Mouse (Mus musculus): Measurements from ENCODE around the gene Gm28051.
A peak's percentile ranks its signal among the peaks of the same experiment; 100 is the strongest.

Gm28051 gene

GRCm38 (mm10) chr12:102743036-102743588, 14.5 kb downstream of the Gm28051 start:
- peak; percentile 35 for DNase-seq (ENCODE audit: low spot score)

GRCm38 (mm10) chr12:102742056-102742455, 15.5 kb downstream of the Gm28051 start:
- no peak for DNase-seq (ENCODE audit: low spot score)

GRCm38 (mm10) chr12:102740285-102740684, 17.3 kb downstream of the Gm28051 start:
- DNase-seq (ENCODE audit: low spot score): no peak

GRCm38 (mm10) chr12:102739096-102739495, 18.5 kb downstream of the Gm28051 start:
- no peak for DNase-seq (ENCODE audit: low spot score)

- DNase-seq (ENCODE audit: low spot score): peak; percentile 29
Observed at GRCm38 (mm10) chr12:102733381-102733780, 24.2 kb downstream of the Gm28051 start.

- DNase-seq (ENCODE audit: low spot score): no peak
Observed at GRCm38 (mm10) chr12:102730798-102731619, 26.6 kb downstream of the Gm28051 start.

- DNase-seq (ENCODE audit: low spot score): no peak
Observed at GRCm38 (mm10) chr12:102729855-102730797, 27.4 kb downstream of the Gm28051 start.

GRCm38 (mm10) chr12:102725761-102726175, 31.8 kb downstream of the Gm28051 start:
- DNase-seq (ENCODE audit: low spot score): no peak

GRCm38 (mm10) chr12:102725146-102725545, 32.4 kb downstream of the Gm28051 start:
- no peak for DNase-seq (ENCODE audit: low spot score)

- DNase-seq (ENCODE audit: low spot score): no peak
Observed at GRCm38 (mm10) chr12:102723861-102724260, 33.7 kb downstream of the Gm28051 start.

- DNase-seq (ENCODE audit: low spot score): no peak
Observed at GRCm38 (mm10) chr12:102722966-102723365, 34.6 kb downstream of the Gm28051 start.

- DNase-seq (ENCODE audit: low spot score): no peak
Observed at GRCm38 (mm10) chr12:102722451-102722850, 35.1 kb downstream of the Gm28051 start.

GRCm38 (mm10) chr12:102719552-102720315, 37.8 kb downstream of the Gm28051 start:
- peak; percentile 49 for DNase-seq (ENCODE audit: low spot score)

- DNase-seq (ENCODE audit: low spot score): no peak
Observed at GRCm38 (mm10) chr12:102714654-102715395, 42.7 kb downstream of the Gm28051 start.

- DNase-seq (ENCODE audit: low spot score): no peak
Observed at GRCm38 (mm10) chr12:102714116-102714515, 43.4 kb downstream of the Gm28051 start.

GRCm38 (mm10) chr12:102713153-102713865, 44.3 kb downstream of the Gm28051 start:
- DNase-seq (ENCODE audit: low spot score): no peak

GRCm38 (mm10) chr12:102710851-102711375, 46.7 kb downstream of the Gm28051 start:
- DNase-seq (ENCODE audit: low spot score): no peak

- no peak for DNase-seq (ENCODE audit: low spot score)
Observed at GRCm38 (mm10) chr12:102709896-102710295, 47.7 kb downstream of the Gm28051 start.

GRCm38 (mm10) chr12:102708220-102708619, 49.3 kb downstream of the Gm28051 start:
- DNase-seq (ENCODE audit: low spot score): peak; percentile 58

Data from MN1 (cell line).